Mouse (Mus musculus) ovary, postnatal 14 days (tissue): ENCODE measurements at regions not wholly inside any gene's neighbourhood (a gene's known extent, or its start where the extent isn't known, plus 50 kb on each side); places are given as distances from the start of the nearest gene placed in this dataset.

Experiments
- DNase-seq: peaks from one replicate; pipeline ENCODE4 v3.0.0; 2022; ENCODE audit warnings: low spot score

- DNase-seq, result no peak
Measured at GRCm38 (mm10) chr2:169450801-169451200, 136.7 kb downstream of the Gm11011 start.

GRCm38 (mm10) chr2:169447495-169448280, 139.9 kb downstream of the Gm11011 start:
- DNase-seq, result no peak

DNA sequence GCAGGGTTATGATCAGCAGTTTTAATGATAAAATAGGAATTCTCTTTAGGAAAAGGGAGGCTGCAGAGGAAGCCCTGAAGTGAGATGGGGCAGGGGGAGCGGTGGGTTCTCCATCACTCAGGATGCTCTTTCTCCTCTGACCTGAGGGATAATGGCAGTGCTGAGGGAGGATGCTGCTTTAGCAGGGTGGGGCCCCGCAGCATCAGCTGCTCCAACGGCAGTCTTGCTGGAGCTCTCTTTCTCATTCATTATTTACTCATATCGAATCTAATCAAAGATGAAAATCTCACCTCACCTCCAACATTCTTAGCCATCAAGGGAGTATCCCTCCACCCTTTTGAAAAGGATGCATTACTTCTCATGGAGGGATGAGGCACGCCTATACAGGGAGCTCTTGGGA, 141.7 kb downstream of the Gm11011 start:
- DNase-seq, result no peak

DNA sequence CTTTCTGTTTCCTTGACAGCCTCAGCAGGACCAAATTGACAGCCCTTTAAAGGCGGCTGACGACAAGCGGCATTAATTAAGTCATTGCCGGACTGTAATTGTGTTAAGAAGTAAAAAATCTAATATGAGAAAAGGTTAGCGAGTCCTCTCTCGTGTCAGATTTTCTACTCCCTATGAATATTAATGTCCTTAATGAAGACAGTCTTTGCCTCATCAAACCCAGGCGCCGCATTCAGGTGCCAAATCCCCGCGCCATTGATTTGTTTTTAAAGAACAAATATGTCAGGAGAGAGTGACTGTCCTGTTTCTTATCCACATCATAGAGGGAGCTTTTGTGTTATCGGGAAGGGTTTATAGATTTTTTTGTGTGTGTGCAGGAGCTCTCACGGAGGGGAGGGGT, 142.2 kb downstream of the Gm11011 start:
- no peak for DNase-seq

DNA sequence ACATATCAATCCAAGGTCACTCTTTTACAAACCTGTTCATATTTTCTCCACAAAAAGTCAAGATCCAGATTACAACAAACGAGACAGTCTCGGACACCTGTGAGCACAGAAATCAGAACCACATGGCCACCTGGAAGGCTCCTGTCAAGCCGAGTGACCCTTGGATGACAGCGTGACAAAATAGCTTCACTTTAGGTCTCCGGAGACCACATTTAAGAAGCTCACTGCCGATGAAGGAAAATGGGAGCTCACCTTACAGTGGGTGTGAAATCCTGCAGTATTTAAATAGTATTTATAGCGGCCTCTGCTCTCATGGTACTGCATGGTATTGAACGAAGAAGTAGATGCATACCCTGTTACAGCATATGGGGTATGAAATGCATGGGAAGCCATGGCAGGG, 144.3 kb downstream of the Gm11011 start:
- DNase-seq, result no peak

GRCm38 (mm10) chr2:169431516-169431915, 156.0 kb downstream of the Gm11011 start:
- DNase-seq, result no peak

- DNase-seq, result no peak
Measured at GRCm38 (mm10) chr2:169429411-169429810, 158.1 kb downstream of the Gm11011 start.

GRCm38 (mm10) chr2:169424166-169424920, 163.2 kb downstream of the Gm11011 start:
- DNase-seq, result no peak

DNA sequence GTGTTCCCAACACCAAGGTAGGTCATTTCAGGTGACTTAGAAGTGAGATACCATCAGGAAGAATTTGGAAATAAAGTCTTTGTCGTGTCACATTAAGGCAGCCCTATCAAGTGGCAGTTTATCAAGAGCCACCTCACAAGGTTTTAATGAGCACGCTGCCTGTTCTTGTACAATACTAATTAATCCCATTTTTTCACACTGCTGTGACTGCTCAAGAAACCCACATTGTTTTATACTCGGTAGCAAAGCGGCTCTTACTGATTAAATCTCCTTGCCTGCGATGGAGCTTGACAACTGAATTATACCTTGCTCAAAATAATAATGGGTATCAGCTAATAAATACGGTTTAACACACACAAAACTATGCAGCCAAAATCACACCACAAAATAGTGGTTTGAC, 175.2 kb downstream of the Gm11011 start:
- no peak for DNase-seq

GRCm38 (mm10) chr2:169410080-169410479, 177.5 kb downstream of the Gm11011 start:
- DNase-seq, result no peak

- no peak for DNase-seq
Measured at GRCm38 (mm10) chr2:169404908-169405690, 182.4 kb downstream of the Gm11011 start.

GRCm38 (mm10) chr2:169397758-169398157, 189.8 kb downstream of the Gm11011 start:
- no peak for DNase-seq

- DNase-seq, result no peak
Measured at GRCm38 (mm10) chr2:169397013-169397412, 190.5 kb downstream of the Gm11011 start.

DNA sequence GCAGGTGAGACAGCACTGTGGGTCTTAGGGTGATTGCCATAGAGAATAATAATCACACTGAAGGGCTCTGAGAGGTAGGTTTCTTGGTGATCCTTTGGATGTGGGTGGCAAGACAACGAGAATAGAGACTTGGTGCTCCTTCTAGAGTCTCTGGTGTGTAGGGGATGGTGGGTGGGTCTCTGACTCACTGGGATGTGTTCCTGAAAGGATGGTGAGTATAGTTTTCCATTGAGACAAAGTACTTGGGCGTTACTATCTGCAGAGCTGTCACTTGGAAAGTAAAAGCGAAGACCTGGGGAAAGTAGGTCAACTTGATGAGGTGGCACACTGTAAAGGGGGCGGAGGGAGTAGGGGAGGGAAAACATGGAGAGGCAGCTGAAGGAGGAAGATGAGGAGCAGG, 191.3 kb downstream of the Gm11011 start:
- no peak for DNase-seq

- DNase-seq, result no peak
Measured at GRCm38 (mm10) chr2:169389611-169390010, 197.9 kb downstream of the Gm11011 start.

DNA sequence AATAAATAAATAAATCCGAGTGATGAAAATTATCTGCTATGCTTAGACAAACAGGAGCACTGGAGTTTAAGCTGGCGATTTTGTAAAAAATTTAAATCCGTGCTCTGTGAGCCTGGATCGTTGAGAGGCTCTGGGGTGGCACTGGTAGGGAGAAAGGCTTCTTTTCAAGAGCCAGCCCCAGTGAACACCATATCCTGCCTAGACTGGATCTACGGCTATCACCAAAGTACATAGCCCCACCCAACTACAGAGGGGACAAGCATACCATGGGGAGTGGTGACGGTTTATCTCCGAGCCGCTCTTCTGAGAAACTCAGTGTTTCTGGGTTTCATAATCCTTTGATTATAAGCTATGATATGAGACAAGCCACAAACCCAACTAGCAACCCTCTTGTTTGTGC, 199.0 kb downstream of the Gm11011 start:
- DNase-seq, result no peak

DNA sequence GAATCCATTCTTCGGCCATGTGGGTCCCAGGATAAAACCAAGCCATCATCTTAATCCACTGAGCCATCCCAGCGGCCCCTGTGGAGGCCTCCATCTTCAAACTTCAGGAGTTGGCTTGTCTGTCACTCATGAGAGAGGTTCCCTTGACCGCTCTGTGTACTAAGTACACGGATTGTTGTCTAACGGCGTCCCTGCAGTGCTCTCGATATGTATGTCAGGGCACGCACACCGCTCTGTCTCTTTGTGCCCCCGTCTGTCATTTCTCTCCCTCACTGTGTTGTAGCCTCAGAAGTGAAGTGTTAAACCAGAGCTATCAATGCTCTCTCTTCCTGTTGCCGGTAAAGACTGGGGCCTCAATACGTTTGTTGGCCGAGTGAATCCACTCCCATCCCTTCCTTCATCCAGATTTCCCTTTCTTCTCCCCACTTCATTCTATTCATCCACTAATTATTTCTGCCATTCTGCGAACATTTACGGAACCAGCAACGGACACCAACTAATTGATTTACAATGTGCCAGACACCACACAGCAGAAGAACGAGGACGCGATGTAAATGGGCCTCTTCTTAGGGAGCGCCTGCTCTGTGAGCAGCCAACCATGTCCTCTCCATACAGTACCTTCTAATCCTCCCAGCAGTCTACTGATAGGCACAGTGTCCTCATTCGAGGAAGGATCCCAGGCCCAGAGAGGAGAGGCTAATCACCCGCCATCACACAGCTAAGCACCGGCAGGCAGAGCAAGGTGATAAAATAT, 199.6 kb downstream of the Gm11011 start:
- no peak for DNase-seq

- DNase-seq, result no peak
Measured at GRCm38 (mm10) chr2:169383701-169384100, 203.8 kb downstream of the Gm11011 start.

DNA sequence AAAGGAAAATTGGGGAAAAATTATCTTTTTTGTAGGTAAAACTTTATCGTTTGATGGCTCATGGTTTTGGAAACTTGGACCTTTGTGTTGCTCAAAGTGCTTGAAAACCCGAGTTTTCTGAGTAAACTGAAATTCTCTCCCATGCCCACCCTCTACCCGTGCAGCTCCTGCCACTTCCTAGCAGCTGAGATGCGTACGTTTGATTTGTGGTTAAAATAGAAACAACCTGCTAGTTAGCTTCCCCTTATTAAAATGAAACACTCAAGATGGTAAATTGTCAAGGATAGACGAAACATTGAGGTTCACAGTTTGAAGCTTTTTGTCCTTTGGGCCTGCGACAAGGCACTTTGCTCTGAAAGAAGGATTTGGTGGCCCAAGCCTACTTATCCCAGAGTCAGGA, 214.5 kb downstream of the Gm11011 start:
- no peak for DNase-seq

DNA sequence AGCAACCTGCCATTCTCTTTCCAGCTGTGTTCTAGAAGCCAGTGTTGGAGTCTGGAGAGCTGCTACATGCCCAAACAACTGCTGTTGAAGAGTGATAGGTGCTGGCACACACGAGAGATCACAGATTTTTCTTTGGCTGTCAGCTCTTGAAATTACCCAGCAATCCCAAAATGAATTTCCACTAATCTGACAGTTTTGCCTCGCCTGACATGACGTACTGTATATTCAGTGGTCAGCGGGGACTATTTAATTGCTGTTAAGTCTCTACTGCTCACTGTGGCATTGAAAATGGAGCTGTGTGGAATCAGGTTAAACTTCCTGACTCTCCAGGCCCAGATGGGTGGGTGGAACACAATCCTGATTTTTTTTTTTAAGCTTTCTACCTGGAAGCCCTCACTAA, 222.5 kb downstream of the Gm11011 start:
- no peak for DNase-seq

DNA sequence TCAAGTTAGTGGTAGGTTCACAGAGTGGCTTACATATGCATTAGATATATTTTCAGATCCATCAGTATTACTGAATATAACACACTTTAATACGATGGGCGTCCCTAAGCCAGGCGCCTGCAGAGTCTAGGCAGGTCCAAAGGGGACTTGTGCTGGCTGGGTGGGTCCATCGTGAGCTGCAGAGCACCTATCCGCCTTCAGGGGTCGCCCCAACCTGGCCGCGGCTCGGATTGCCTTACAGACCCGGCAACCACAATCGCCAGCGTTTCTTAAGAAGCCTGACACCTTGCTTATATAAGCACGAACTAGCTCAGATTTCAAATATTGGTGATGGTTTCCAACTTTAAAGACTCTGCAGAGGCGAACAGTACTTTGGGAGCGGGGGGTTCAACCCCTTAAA, 227.3 kb downstream of the Gm11011 start:
- DNase-seq, result peak; percentile 41

DNA sequence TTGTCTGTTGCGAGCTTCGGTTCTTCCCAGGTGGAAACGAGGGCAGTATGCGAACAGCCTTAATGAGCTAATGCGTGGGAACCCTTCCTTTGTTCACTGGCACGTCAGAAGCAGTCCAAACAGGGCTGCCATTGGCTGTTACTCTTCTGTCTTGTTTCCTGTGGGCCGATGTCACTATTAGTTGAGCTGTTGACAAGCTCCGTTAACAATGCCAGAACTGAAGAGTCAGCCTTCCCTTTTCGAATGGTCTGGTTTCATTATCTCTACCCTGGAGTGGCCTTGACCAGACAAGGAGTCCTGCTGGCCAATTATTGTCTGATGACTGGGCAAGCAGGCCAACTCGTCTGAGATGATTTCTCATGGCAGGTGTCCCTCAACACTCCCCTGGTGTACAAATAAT, 230.1 kb downstream of the Gm11011 start:
- no peak for DNase-seq
